Mouse (Mus musculus) midbrain, embryonic 12.5 days (tissue): ENCODE measurements around the gene Lrrc7. TPM values are rescaled to one million over a fixed set of nuclear protein-coding genes. Genes with fewer than 3 reads are reported as not detected.
A peak's percentile ranks its signal among the peaks of the same experiment; 100 is the strongest.
"Not testable (repeated sequence)": the region's sequence is repeated elsewhere in the genome, so short reads cannot be mapped to it uniquely, and the experiment has no call there.

Experiments
- ATAC-seq: fragments of 200-750 bp; cut with Nextera tagmentation; 2 replicates; pipeline ENCODE4 v1.8.0; 2017; ENCODE audit warnings: low read depth, moderate TSS enrichment, moderate library complexity; ENCODE audit not compliant: low FRiP score
- H3K27ac ChIP-seq: fragments of 300-500 bp; sonication (generic); replicated peaks from 2 replicates; pipeline ENCODE4 v1.5.1; 2016; ENCODE audit warnings: mild to moderate bottlenecking
- H3K27me3 ChIP-seq: fragments of 300-500 bp; sonication (generic); 2 replicates; pipeline ENCODE4 v1.6.1; 2016; ENCODE audit warnings: mild to moderate bottlenecking
- H3K36me3 ChIP-seq: fragments of 300-500 bp; sonication (generic); 2 replicates; pipeline ENCODE4 v1.6.1; 2016
- H3K4me1 ChIP-seq: fragments of 300-500 bp; sonication (generic); 2 replicates; pipeline ENCODE4 v1.6.1; 2016
- H3K4me2 ChIP-seq: fragments of 300-500 bp; sonication (generic); replicated peaks from 2 replicates; pipeline ENCODE4 v1.6.1; 2016; ENCODE audit warnings: mild to moderate bottlenecking, moderate library complexity
- H3K4me3 ChIP-seq: fragments of 300-500 bp; sonication (generic); 2 replicates; pipeline ENCODE4 v1.5.1; 2016; ENCODE audit warnings: mild to moderate bottlenecking
- H3K9ac ChIP-seq: fragments of 300-500 bp; sonication (generic); replicated peaks from 2 replicates; pipeline ENCODE4 v1.6.1; 2016; ENCODE audit warnings: mild to moderate bottlenecking, moderate library complexity
- H3K9me3 ChIP-seq: fragments of 300-500 bp; sonication (generic); 2 replicates; pipeline ENCODE4 v1.6.1; 2016; ENCODE audit warnings: mild to moderate bottlenecking
- WGBS: fragments of 180-500 bp; shearing (Covaris S2); methylation state at CpG from one replicate; pipeline ENCODE4 v1.1.7; 2016; 5-methylcytosine and 5-hydroxymethylcytosine counted together
- polyA plus RNA-seq: library from polyadenylated mRNA; unstranded; fragments of >200 nt; fragmentation: Nextera tagmentation; extraction: Ambion mirVana; gene quantifications from 2 replicates; pipeline ENCODE4 v1.2.1, GENCODE M21; 2016

The Lrrc7 gene
- polyA plus RNA-seq, 1 experiment from 2014 or later, result 4.1 TPM

GRCm38 (mm10) chr3:158102043-158102442, 460.0 kb downstream of the Lrrc7 start:
- H3K27me3 ChIP-seq, H3K9me3 ChIP-seq, H3K36me3 ChIP-seq, H3K27ac ChIP-seq, ATAC-seq, H3K9ac ChIP-seq, H3K4me1 ChIP-seq, H3K4me3 ChIP-seq, H3K4me2 ChIP-seq: not testable (repeated sequence)
- 92% methylated on average over 9 of the region's 10 CpGs for WGBS

GRCm38 (mm10) chr3:158093919-158094318, 468.1 kb downstream of the Lrrc7 start:
- no peak overlapping the region for H3K4me2 ChIP-seq
- no peaks in the 10 kb centered on the region for H3K36me3 ChIP-seq
- H3K9me3 ChIP-seq, result no peaks in the 10 kb centered on the region
- no peak overlapping the region for H3K27ac ChIP-seq
- H3K4me3 ChIP-seq, result no peak overlapping the region
- 91% methylated on average over 4 of the region's 4 CpGs for WGBS
- no peak for ATAC-seq
- H3K4me1 ChIP-seq, result no peaks in the 10 kb centered on the region
- no peak overlapping the region for H3K9ac ChIP-seq
- H3K27me3 ChIP-seq, result no peaks in the 10 kb centered on the region

DNA sequence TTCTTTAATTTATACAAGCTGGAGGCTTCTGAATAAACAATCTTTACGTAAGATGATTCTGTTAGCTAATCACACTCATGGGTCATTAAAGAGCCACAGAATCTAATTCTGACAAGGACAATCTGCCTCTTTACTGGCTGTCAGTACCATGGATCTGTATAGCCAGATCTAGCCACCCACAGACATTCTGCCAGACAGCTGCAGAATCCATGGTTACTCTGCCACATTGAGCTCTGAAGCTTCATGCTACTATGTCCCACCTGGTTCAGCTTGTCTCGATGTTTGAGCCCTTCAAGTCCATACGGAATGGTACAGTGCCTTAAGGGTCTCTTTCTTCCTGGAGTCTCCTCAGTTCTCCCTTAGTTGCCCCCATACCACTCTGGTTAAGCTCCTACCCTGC, 470.4 kb downstream of the Lrrc7 start:
- no peaks in the 10 kb centered on the region for H3K4me1 ChIP-seq
- no peak overlapping the region for H3K9ac ChIP-seq
- ATAC-seq, result no peak
- 92% methylated on average over 3 of the region's 3 CpGs for WGBS
- H3K36me3 ChIP-seq, result no peaks in the 10 kb centered on the region
- H3K4me2 ChIP-seq, result no peak overlapping the region
- no peak overlapping the region for H3K27ac ChIP-seq
- H3K4me3 ChIP-seq, result no peak overlapping the region
- H3K9me3 ChIP-seq, result no peaks in the 10 kb centered on the region
- no peaks in the 10 kb centered on the region for H3K27me3 ChIP-seq

GRCm38 (mm10) chr3:158077828-158078227, 484.2 kb downstream of the Lrrc7 start:
- Histone ChIP-seq H3K27me3 (no peaks in the 10 kb centered on the region), H3K36me3 (no peaks in the 10 kb centered on the region), H3K4me1 (no peaks in the 10 kb centered on the region), H3K4me2 (no peak overlapping the region), H3K9me3 (no peaks in the 10 kb centered on the region), H3K4me3 (no peak overlapping the region), H3K27ac (no peak overlapping the region), H3K9ac (no peak overlapping the region)
- WGBS, result 75% methylated on average over 5 of the region's 5 CpGs
- ATAC-seq, result no peak

DNA sequence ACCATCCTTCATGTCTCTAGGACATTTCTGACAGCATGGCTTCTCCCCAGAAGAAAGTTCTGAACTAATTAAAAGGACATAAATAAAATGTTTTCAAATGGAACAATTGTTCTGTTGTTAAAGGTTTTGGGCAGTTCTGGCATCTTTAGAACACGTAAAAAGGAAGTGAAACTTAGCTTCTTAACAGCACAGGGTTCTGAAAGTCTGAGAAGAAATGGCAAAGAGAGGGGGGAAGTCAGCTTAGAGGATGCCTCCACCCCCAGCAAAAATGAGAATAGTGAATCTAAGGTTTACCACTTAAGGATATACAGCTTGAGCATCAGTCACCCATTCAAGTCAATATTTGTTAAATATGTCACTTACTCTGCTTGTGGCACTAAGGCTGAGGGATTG, 484.6 kb downstream of the Lrrc7 start:
- H3K36me3 ChIP-seq, result no peaks in the 10 kb centered on the region
- no peaks in the 10 kb centered on the region for H3K4me1 ChIP-seq
- no peak overlapping the region for H3K4me2 ChIP-seq
- no peak overlapping the region for H3K27ac ChIP-seq
- H3K27me3 ChIP-seq, result no peaks in the 10 kb centered on the region
- no peaks in the 10 kb centered on the region for H3K9me3 ChIP-seq
- H3K4me3 ChIP-seq, result no peak overlapping the region
- H3K9ac ChIP-seq, result no peak overlapping the region
- 51% methylated on average over 1 of the region's 1 CpGs for WGBS
- no peak for ATAC-seq

GRCm38 (mm10) chr3:158076685-158077379, 485.2 kb downstream of the Lrrc7 start:
- ATAC-seq, result peak; percentile 51; the same call in 1 of the 2 replicates
- Histone ChIP-seq H3K9ac (no peak overlapping the region), H3K4me1 (no peaks in the 10 kb centered on the region), H3K4me2 (no peak overlapping the region), H3K36me3 (no peaks in the 10 kb centered on the region), H3K27me3 (no peaks in the 10 kb centered on the region), H3K4me3 (no peak overlapping the region), H3K27ac (no peak overlapping the region), H3K9me3 (no peaks in the 10 kb centered on the region)
- WGBS, result 44% methylated on average over 4 of the region's 4 CpGs

DNA sequence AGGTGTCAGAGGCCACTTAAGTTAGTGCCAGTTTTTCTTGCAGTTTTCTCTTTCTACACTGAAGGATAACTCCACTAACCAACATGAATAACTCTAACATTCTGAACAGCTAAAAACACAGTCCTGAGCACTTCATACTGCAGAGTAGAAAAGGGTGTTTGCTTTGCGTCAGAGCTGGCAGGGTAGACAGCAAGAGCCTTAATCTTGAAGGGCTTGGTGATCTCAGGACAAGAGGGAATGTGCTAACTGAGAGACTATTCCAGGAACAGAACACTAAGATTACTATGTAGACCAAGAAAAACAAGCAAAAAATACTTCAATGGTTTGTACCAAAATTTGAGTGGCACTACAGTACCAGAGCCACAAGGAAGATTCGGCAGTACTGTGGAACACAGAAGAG, 487.0 kb downstream of the Lrrc7 start:
- H3K9ac ChIP-seq, result no peak overlapping the region
- H3K27me3 ChIP-seq, result no peaks in the 10 kb centered on the region
- no peaks in the 10 kb centered on the region for H3K9me3 ChIP-seq
- H3K36me3 ChIP-seq, result no peaks in the 10 kb centered on the region
- WGBS, result 89% methylated on average over 2 of the region's 2 CpGs
- no peak overlapping the region for H3K4me2 ChIP-seq
- ATAC-seq, result no peak
- H3K27ac ChIP-seq, result no peak overlapping the region
- no peak overlapping the region for H3K4me3 ChIP-seq
- H3K4me1 ChIP-seq, result no peaks in the 10 kb centered on the region

GRCm38 (mm10) chr3:158068613-158069263, 493.3 kb downstream of the Lrrc7 start:
- 78% methylated on average over 9 of the region's 9 CpGs for WGBS
- Histone ChIP-seq H3K9me3 (no peaks in the 10 kb centered on the region), H3K4me2 (no peak overlapping the region), H3K4me3 (no peak overlapping the region), H3K36me3 (peaks cover 7% of the 10 kb centered on the region; the same call in 1 of the 2 replicates), H3K27me3 (no peaks in the 10 kb centered on the region), H3K27ac (no peak overlapping the region), H3K9ac (no peak overlapping the region), H3K4me1 (no peaks in the 10 kb centered on the region)
- ATAC-seq, result no peak

DNA sequence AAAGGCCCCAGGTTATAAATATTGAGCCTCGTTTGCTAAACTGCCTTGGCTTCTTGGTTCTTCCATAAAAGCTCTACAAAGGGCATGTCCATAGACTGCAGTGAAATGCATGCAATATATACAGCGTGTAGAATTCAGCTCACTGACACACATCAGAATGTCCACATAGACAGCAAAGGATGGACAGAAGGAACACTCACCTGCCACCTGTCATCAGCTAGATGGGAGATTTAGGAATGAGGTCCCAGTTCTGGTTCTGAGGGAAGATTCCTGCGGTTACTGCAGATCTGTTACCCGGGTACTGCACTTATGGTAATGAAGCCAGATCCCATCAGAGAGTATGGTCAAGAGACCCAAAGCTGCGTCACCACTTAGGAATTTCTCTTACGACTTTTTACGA, 494.1 kb downstream of the Lrrc7 start:
- Histone ChIP-seq H3K4me3 (no peak overlapping the region), H3K27ac (no peak overlapping the region), H3K4me2 (no peak overlapping the region), H3K9me3 (no peaks in the 10 kb centered on the region), H3K9ac (no peak overlapping the region), H3K4me1 (no peaks in the 10 kb centered on the region), H3K36me3 (peaks cover 7% of the 10 kb centered on the region; the same call in 1 of the 2 replicates), H3K27me3 (no peaks in the 10 kb centered on the region)
- ATAC-seq, result no peak
- WGBS, result 91% methylated on average over 7 of the region's 7 CpGs

- Histone ChIP-seq H3K9me3 (no peaks in the 10 kb centered on the region), H3K4me3 (no peak overlapping the region), H3K9ac (no peak overlapping the region), H3K27me3 (no peaks in the 10 kb centered on the region), H3K36me3 (peaks cover 23% of the 10 kb centered on the region; the same call in 1 of the 2 replicates), H3K4me2 (no peak overlapping the region), H3K27ac (no peak overlapping the region), H3K4me1 (no peaks in the 10 kb centered on the region)
- no peak for ATAC-seq
- 98% methylated on average over 2 of the region's 2 CpGs for WGBS
Observed at GRCm38 (mm10) chr3:158065256-158065655, 496.8 kb downstream of the Lrrc7 start.

- 93% methylated on average over 5 of the region's 5 CpGs for WGBS
- H3K36me3 ChIP-seq, result peaks cover 48% of the 10 kb centered on the region
Observed at GRCm38 (mm10) chr3:158061811-158062523, 500.1 kb downstream of the Lrrc7 start.

GRCm38 (mm10) chr3:158060621-158061291, 501.3 kb downstream of the Lrrc7 start:
- 93% methylated on average over 2 of the region's 2 CpGs for WGBS
- no peaks in the 10 kb centered on the region for H3K27me3 ChIP-seq
- no peak overlapping the region for H3K27ac ChIP-seq
- H3K9me3 ChIP-seq, result no peaks in the 10 kb centered on the region
- no peaks in the 10 kb centered on the region for H3K4me1 ChIP-seq
- no peak overlapping the region for H3K9ac ChIP-seq
- no peak for ATAC-seq
- peaks cover 60% of the 10 kb centered on the region for H3K36me3 ChIP-seq
- H3K4me3 ChIP-seq, result no peak overlapping the region
- H3K4me2 ChIP-seq, result no peak overlapping the region

More at GRCm38 (mm10) chr3:158061811-158062523, 500.1 kb downstream of the Lrrc7 start:
- Histone ChIP-seq H3K4me2 (no peak overlapping the region), H3K9me3 (no peaks in the 10 kb centered on the region), H3K4me3 (no peak overlapping the region), H3K9ac (no peak overlapping the region), H3K27ac (no peak overlapping the region), H3K27me3 (no peaks in the 10 kb centered on the region), H3K4me1 (no peaks in the 10 kb centered on the region)
- no peak for ATAC-seq
